Mouse (Mus musculus) embryonic facial prominence, embryonic 11.5 days (tissue): ENCODE data around the gene Nup107. TPM values are rescaled to one million over a fixed set of nuclear protein-coding genes. Genes with fewer than 3 reads are reported as not detected.
"Not testable (repeated sequence)": the region's sequence is repeated elsewhere in the genome, so short reads cannot be mapped to it uniquely, and the experiment has no call there.

Source experiments
- ATAC-seq: fragments of 200-750 bp; cut with Nextera tagmentation; replicated peaks from 2 replicates; pipeline ENCODE4 v1.8.0; 2017; ENCODE audit warnings: low read depth; ENCODE audit not compliant: insufficient number of reproducible peaks, low FRiP score, low TSS enrichment
- DNase-seq: peaks from one replicate; pipeline ENCODE4 v3.0.0-alpha.2; 2015; ENCODE audit warnings: low spot score
- H3K27ac ChIP-seq: fragments of 300-500 bp; sonication (generic); replicated peaks from 2 replicates; pipeline ENCODE4 v1.5.1; 2014; ENCODE audit warnings: mild to moderate bottlenecking, low read depth, low read length, control low read depth
- H3K27me3 ChIP-seq: fragments of 300-500 bp; sonication (generic); 2 replicates; pipeline ENCODE4 v1.6.1; 2014; ENCODE audit warnings: mild to moderate bottlenecking, low read length, moderate library complexity, mixed read lengths; ENCODE audit not compliant: control insufficient read depth, insufficient read depth
- H3K36me3 ChIP-seq: fragments of 300-500 bp; sonication (generic); replicated peaks from 2 replicates; pipeline ENCODE4 v1.6.1; 2014; ENCODE audit warnings: low read depth, mild to moderate bottlenecking, low read length, moderate library complexity, mixed read lengths; ENCODE audit not compliant: control insufficient read depth, insufficient read depth
- H3K4me1 ChIP-seq: fragments of 300-500 bp; sonication (generic); 2 replicates; pipeline ENCODE4 v1.6.1; 2014; ENCODE audit warnings: low read length, mixed read lengths; ENCODE audit not compliant: control insufficient read depth, insufficient read depth
- H3K4me2 ChIP-seq: fragments of 300-500 bp; sonication (generic); 2 replicates; pipeline ENCODE4 v1.6.1; 2014; ENCODE audit warnings: low read depth, mild to moderate bottlenecking, control low read depth, low read length, moderate library complexity
- H3K4me3 ChIP-seq: fragments of 300-500 bp; sonication (generic); 2 replicates; pipeline ENCODE4 v1.5.1; 2014; ENCODE audit warnings: low read depth, low read length, control low read depth
- H3K9ac ChIP-seq: fragments of 300-500 bp; sonication (generic); replicated peaks from 2 replicates; pipeline ENCODE4 v1.6.1; 2014; ENCODE audit warnings: mild to moderate bottlenecking, control low read depth, low read length
- H3K9me3 ChIP-seq: fragments of 300-500 bp; sonication (generic); replicated peaks from 2 replicates; pipeline ENCODE4 v1.6.1; 2016; ENCODE audit warnings: mild to moderate bottlenecking, low read length, inconsistent platforms, mixed read lengths; ENCODE audit not compliant: control insufficient read depth
- WGBS: fragments of 180-500 bp; shearing (Covaris S2); extraction: QIAGEN DNeasy Blood & Tissue Kit; methylation state at CpG from one replicate; pipeline ENCODE4 v1.1.7; 2014; 5-methylcytosine and 5-hydroxymethylcytosine counted together
- polyA plus RNA-seq: library from polyadenylated mRNA; unstranded; fragments of >200 nt; fragmentation: Nextera tagmentation; extraction: Ambion mirVana; gene quantifications from 2 replicates; pipeline ENCODE4 v1.2.1, GENCODE M21; 2014

Gene Nup107
- polyA plus RNA-seq, 1 experiment from 2014 or later, result 122 TPM

GRCm38 (mm10) chr10:117737075-117737474 is 55.4 kb downstream of the Nup107 start:
- 80% methylated on average over 4 of the region's 4 CpGs for WGBS
- no peak for ATAC-seq
- H3K4me2 ChIP-seq, result no peak overlapping the region

GRCm38 (mm10) chr10:117736573-117736972 is 55.9 kb downstream of the Nup107 start:
- Histone ChIP-seq H3K9me3 (no peaks in the 10 kb centered on the region), H3K4me2 (no peak overlapping the region), H3K36me3 (peaks cover 5% of the 10 kb centered on the region; the same call in 1 of the 2 replicates), H3K4me3 (no peak overlapping the region), H3K27ac (no peak overlapping the region), H3K9ac (no peak overlapping the region), H3K4me1 (no peaks in the 10 kb centered on the region; the same call in 1 of the 2 replicates), H3K27me3 (no peaks in the 10 kb centered on the region)
- ATAC-seq, result no peak
- no peak for DNase-seq
- WGBS, result 85% methylated on average over 5 of the region's 5 CpGs

More at GRCm38 (mm10) chr10:117737075-117737474, 55.4 kb downstream of the Nup107 start:
- Histone ChIP-seq H3K36me3 (peaks cover 5% of the 10 kb centered on the region; the same call in 1 of the 2 replicates), H3K27me3 (no peaks in the 10 kb centered on the region), H3K27ac (no peak overlapping the region), H3K9ac (no peak overlapping the region), H3K9me3 (no peaks in the 10 kb centered on the region), H3K4me1 (no peaks in the 10 kb centered on the region; the same call in 1 of the 2 replicates), H3K4me3 (no peak overlapping the region)
- DNase-seq, result no peak

- not testable (repeated sequence) for H3K27ac ChIP-seq, H3K4me3 ChIP-seq, H3K27me3 ChIP-seq, DNase-seq, H3K36me3 ChIP-seq, H3K4me2 ChIP-seq, H3K9ac ChIP-seq, H3K9me3 ChIP-seq, ATAC-seq, H3K4me1 ChIP-seq
- WGBS, result 89% methylated on average over 11 of the region's 12 CpGs
Observed at GRCm38 (mm10) chr10:117735396-117735795, 57.1 kb downstream of the Nup107 start.

GRCm38 (mm10) chr10:117734104-117734852 is 58.2 kb downstream of the Nup107 start:
- H3K4me3 ChIP-seq, ATAC-seq, H3K27ac ChIP-seq, H3K9me3 ChIP-seq, H3K36me3 ChIP-seq, H3K4me1 ChIP-seq, H3K9ac ChIP-seq, DNase-seq, H3K4me2 ChIP-seq, H3K27me3 ChIP-seq: not testable (repeated sequence)
- WGBS, result 86% methylated on average over 9 of the region's 10 CpGs

- not testable (repeated sequence) for DNase-seq
Observed at GRCm38 (mm10) chr10:117733626-117734025, 58.9 kb downstream of the Nup107 start.

GRCm38 (mm10) chr10:117732962-117733592 is 59.4 kb downstream of the Nup107 start:
- Histone ChIP-seq H3K4me1 (no peaks in the 10 kb centered on the region), H3K27me3 (no peaks in the 10 kb centered on the region), H3K9me3 (no peaks in the 10 kb centered on the region), H3K4me2 (no peak overlapping the region), H3K36me3 (no peaks in the 10 kb centered on the region; the same call in 1 of the 2 replicates), H3K4me3 (no peak overlapping the region), H3K9ac (no peak overlapping the region), H3K27ac (no peak overlapping the region)
- 85% methylated on average over 14 of the region's 14 CpGs for WGBS
- ATAC-seq (no peak), DNase-seq (no peak)

More at GRCm38 (mm10) chr10:117733626-117734025, 58.9 kb downstream of the Nup107 start:
- not testable (repeated sequence) for H3K27me3 ChIP-seq, H3K4me3 ChIP-seq, ATAC-seq, H3K27ac ChIP-seq, H3K9me3 ChIP-seq, H3K4me2 ChIP-seq, H3K4me1 ChIP-seq, H3K9ac ChIP-seq, H3K36me3 ChIP-seq
- 85% methylated on average over 8 of the region's 8 CpGs for WGBS

GRCm38 (mm10) chr10:117732184-117732583 is 60.3 kb downstream of the Nup107 start:
- no peak overlapping the region for H3K27ac ChIP-seq
- no peak for ATAC-seq
- no peaks in the 10 kb centered on the region for H3K27me3 ChIP-seq
- H3K4me1 ChIP-seq, result no peaks in the 10 kb centered on the region
- H3K36me3 ChIP-seq, result no peaks in the 10 kb centered on the region; the same call in 1 of the 2 replicates
- H3K9ac ChIP-seq, result no peak overlapping the region
- no peak overlapping the region for H3K4me2 ChIP-seq
- no peak overlapping the region for H3K4me3 ChIP-seq
- no peaks in the 10 kb centered on the region for H3K9me3 ChIP-seq
- DNase-seq, result no peak
- WGBS, result 89% methylated on average over 5 of the region's 5 CpGs
